Mouse (Mus musculus): ENCODE results near the gene Lrch2. TPM values are rescaled to one million over a fixed set of nuclear protein-coding genes. Genes with fewer than 3 reads are reported as not detected.

Lrch2 gene
- polyA plus RNA-seq (2014; fragmentation: Illumina TruSeq; extraction: RNeasy Lipid Tissue Mini Kit (QIAGEN cat#74804); ENCODE audit: low read depth, low replicate concordance), result 0.32 TPM

DNA sequence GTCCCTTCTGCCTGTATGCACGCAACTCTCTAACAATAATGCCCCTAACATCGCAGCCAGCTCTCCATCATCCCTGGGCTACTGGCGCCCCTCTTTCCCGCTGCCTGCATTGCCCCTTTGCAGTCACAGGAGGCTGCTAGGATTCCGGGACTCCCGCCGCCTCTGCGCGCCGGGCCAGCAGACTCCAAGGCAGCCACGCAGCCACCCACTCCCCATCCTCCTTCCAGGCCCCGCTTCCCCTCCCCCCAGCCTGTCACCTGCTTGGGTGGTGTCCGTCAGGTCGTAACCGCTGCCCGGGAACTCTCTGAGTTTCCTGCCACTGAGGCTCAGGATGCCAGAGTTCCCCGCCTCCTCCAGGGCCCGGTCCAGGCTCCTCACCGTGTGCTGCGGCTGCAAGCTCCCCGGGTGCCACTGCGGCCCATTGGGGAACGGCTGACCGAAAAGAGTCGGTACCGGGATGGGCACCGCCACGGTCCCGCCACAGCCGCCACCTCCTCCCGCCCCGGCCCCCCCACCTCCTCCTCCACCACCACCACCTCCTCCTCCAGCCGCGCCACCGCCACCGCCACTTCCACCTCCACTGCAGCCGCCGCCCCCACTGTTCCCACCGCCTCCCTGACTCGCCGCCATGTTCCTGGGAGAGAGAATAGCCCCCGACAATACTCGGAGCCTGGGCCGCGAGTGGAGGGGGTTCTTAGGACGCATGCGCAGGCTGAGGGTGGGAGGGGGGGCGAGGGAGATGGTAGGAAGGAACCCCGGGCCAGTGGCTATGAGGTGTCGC is at the start of gene Lrch2:
Gene Lrch2, minus strand, starts transcription at position 661 of the 781 bp plus-strand sequence.

GRCm38 (mm10) chrX:147453610-147454009 is 100.3 kb downstream of the Lrch2 start, which contains the start of gene Vmn1r239-ps:
Gene Vmn1r239-ps (minus strand): TSS chrX:147453710.

DNA sequence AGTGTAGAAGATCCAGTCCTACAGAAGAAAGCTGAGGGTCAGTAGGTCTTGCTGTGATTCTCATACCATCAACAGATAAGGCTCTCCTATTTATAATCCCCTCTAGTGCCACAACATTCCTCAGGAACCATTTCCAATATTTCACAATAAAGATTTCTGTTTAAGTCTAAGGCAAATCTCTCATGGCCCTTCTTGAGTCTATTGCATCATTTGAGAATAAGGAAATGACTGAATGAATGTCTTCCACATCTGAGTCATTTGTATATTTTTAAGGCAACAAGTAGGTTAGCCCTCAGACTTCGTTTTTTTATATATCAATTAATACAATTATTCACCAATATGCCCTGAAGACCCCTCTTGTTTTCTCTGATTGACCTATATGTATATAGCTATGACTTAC is 124.8 kb downstream of the Lrch2 start, which contains the start of gene Il13ra2:
Gene Il13ra2, minus strand, starts transcription at position 64 of the 400 bp plus-strand sequence.

Other genes with a start within 250 kb of the Lrch2 start
- 2.2 TPM for gene Il13ra2, start 124.9 kb downstream of the Lrch2 start, polyA plus RNA-seq (2014; fragmentation: Illumina TruSeq; extraction: RNeasy Lipid Tissue Mini Kit (QIAGEN cat#74804); ENCODE audit: low read depth, low replicate concordance)
- not detected for gene Vmn1r239-ps, start 100.4 kb downstream of the Lrch2 start, polyA plus RNA-seq (2014; fragmentation: Illumina TruSeq; extraction: RNeasy Lipid Tissue Mini Kit (QIAGEN cat#74804); ENCODE audit: low read depth, low replicate concordance)
- gene Gm15128, start 211.9 kb upstream of the Lrch2 start, polyA plus RNA-seq (2014; fragmentation: Illumina TruSeq; extraction: RNeasy Lipid Tissue Mini Kit (QIAGEN cat#74804); ENCODE audit: low read depth, low replicate concordance), result not detected